Mouse (Mus musculus) heart, embryonic 12.5 days (tissue): ENCODE data around the gene Slc34a1. TPM values are rescaled to one million over a fixed set of nuclear protein-coding genes. Genes with fewer than 3 reads are reported as not detected.
A peak's percentile ranks its signal among the peaks of the same experiment; 100 is the strongest.

Experiments
- ATAC-seq: fragments of 200-750 bp; cut with Nextera tagmentation; 2 replicates; pipeline ENCODE4 v1.8.0; 2017; ENCODE audit warnings: moderate TSS enrichment, moderate library complexity; ENCODE audit not compliant: insufficient number of reproducible peaks, low FRiP score
- H3K27ac ChIP-seq: fragments of 300-500 bp; sonication (generic); 2 replicates; pipeline ENCODE4 v1.5.1; 2016; ENCODE audit warnings: mild to moderate bottlenecking, moderate library complexity; ENCODE audit not compliant: poor library complexity, severe bottlenecking
- H3K27me3 ChIP-seq: fragments of 300-500 bp; sonication (generic); replicated peaks from 2 replicates; pipeline ENCODE4 v1.6.1; 2016; ENCODE audit warnings: mild to moderate bottlenecking, moderate library complexity
- H3K36me3 ChIP-seq: fragments of 300-500 bp; sonication (generic); 2 replicates; pipeline ENCODE4 v1.6.1; 2016; ENCODE audit warnings: mild to moderate bottlenecking, moderate library complexity
- H3K4me1 ChIP-seq: fragments of 300-500 bp; sonication (generic); replicated peaks from 2 replicates; pipeline ENCODE4 v1.6.1; 2016; ENCODE audit warnings: mild to moderate bottlenecking
- H3K4me2 ChIP-seq: fragments of 300-500 bp; sonication (generic); 2 replicates; pipeline ENCODE4 v1.6.1; 2016; ENCODE audit warnings: mild to moderate bottlenecking, moderate library complexity
- H3K4me3 ChIP-seq: fragments of 300-500 bp; sonication (generic); 2 replicates; pipeline ENCODE4 v1.5.1; 2016; ENCODE audit warnings: mild to moderate bottlenecking
- H3K9ac ChIP-seq: fragments of 300-500 bp; sonication (generic); 2 replicates; pipeline ENCODE4 v1.6.1; 2016; ENCODE audit warnings: mild to moderate bottlenecking, moderate library complexity
- H3K9me3 ChIP-seq: fragments of 300-500 bp; sonication (generic); replicated peaks from 2 replicates; pipeline ENCODE4 v1.6.1; 2016; ENCODE audit warnings: mild to moderate bottlenecking, moderate library complexity
- WGBS: fragments of 180-500 bp; shearing (Covaris S2); methylation state at CpG from one replicate; pipeline ENCODE4 v1.1.7; 2016; 5-methylcytosine and 5-hydroxymethylcytosine counted together
- polyA plus RNA-seq: library from polyadenylated mRNA; unstranded; fragments of >200 nt; fragmentation: Nextera tagmentation; extraction: Ambion mirVana; gene quantifications from 2 replicates; pipeline ENCODE4 v1.2.1, GENCODE M21; 2016

Slc34a1 gene
- polyA plus RNA-seq, 1 experiment from 2014 or later = not detected

DNA sequence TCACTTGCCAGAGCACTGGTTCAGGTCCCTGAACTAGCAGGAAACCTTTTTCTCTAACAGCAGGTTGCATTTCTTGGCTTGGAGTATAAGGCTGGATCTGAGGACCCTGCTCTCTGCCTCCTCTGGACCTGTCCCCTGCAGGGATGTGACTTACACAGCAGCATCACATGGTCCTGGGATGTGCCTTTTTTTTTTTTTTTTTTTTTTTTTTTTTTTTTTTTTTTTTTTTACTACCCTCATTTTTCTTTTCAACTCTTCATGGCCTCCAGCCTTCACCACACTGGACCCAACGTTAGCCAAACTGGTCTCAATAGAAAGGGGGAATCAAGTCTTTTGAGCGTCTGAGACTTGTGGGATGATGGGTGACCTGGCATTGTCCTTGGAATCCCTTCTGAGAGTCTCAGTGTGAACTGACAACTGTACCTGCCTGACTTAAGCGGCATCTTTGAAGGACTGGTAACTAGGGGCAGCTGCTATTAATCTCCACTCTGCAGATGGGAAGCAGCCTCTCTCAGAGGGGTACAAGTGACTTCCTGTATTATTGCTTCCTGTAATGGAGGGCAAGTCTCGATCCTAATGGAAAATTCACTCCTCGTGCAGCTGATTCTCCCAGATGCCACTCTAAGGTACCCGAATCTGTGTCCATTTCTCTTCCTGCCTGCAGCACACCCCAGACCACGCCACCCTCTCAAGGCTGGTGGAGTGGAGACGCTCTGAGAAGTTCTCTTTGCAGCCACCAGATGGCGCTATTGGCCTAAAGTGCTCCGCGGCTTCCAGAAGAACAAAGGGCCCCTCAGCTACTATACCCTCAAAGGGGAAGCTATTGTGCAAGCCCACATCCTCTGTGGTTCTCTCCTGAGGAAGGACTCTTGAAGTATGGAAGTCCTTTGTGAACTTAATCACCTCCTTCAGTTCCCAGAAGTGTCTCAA is 7.1 kb downstream of the Slc34a1 start:
- no peak overlapping the region for H3K9ac ChIP-seq
- no peaks in the 10 kb centered on the region for H3K4me1 ChIP-seq
- WGBS = 13% methylated on average over 11 of the region's 11 CpGs
- peaks cover 85% of the 10 kb centered on the region for H3K27me3 ChIP-seq
- H3K36me3 ChIP-seq = no peaks in the 10 kb centered on the region
- ATAC-seq = peak; percentile 63
- no peak overlapping the region for H3K4me3 ChIP-seq
- H3K9me3 ChIP-seq = no peaks in the 10 kb centered on the region
- H3K4me2 ChIP-seq = 0 out of 2 replicates have a peak overlapping the region, but pooled peaks have one; percentile 15
- no peak overlapping the region for H3K27ac ChIP-seq

GRCm38 (mm10) chr13:55405783-55406390 is 7.9 kb downstream of the Slc34a1 start:
- no peak overlapping the region for H3K4me2 ChIP-seq
- no peak overlapping the region for H3K27ac ChIP-seq
- no peak overlapping the region for H3K9ac ChIP-seq

GRCm38 (mm10) chr13:55407341-55407740 is 9.4 kb downstream of the Slc34a1 start:
- no peak overlapping the region for H3K4me2 ChIP-seq
- no peaks in the 10 kb centered on the region for H3K4me1 ChIP-seq
- H3K27me3 ChIP-seq = peaks cover 85% of the 10 kb centered on the region
- no peak overlapping the region for H3K4me3 ChIP-seq
- H3K9me3 ChIP-seq = no peaks in the 10 kb centered on the region
- no peak overlapping the region for H3K9ac ChIP-seq
- H3K36me3 ChIP-seq = no peaks in the 10 kb centered on the region
- WGBS = 80% methylated on average over 4 of the region's 4 CpGs
- ATAC-seq = no peak
- H3K27ac ChIP-seq = no peak overlapping the region

More at GRCm38 (mm10) chr13:55405783-55406390, 7.9 kb downstream of the Slc34a1 start:
- Histone ChIP-seq H3K36me3 (no peaks in the 10 kb centered on the region), H3K9me3 (no peaks in the 10 kb centered on the region), H3K4me1 (no peaks in the 10 kb centered on the region), H3K4me3 (no peak overlapping the region), H3K27me3 (peaks cover 84% of the 10 kb centered on the region)
- 60% methylated on average over 13 of the region's 13 CpGs for WGBS
- ATAC-seq = no peak

DNA sequence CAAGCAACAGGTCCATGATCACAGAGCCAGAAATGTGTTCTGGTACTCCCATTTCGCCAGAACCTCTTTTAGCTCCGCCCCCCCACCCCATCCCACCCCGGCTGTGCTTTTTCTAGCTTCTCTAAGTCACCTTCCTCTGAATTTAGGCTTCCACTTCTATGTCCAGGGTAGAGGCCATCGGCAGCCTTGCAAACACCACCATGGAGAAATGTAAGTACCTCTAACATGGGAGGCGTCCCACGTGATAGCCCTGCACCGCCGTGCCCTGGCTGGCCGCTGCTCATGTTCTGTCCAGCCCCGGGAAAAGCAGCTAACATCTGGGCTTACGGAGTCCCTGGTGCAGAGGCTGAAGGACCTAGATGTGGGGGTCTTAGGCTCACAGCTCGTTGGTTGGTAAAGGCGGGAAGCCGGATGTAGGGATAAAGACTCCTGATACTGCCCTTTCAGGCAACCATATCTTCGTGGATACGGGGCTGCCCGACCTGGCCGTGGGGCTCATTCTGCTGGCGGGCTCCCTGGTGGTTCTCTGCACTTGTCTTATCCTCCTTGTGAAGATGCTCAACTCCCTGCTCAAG is 10.6 kb downstream of the Slc34a1 start:
- Histone ChIP-seq H3K27ac (no peak overlapping the region), H3K9ac (no peak overlapping the region), H3K27me3 (peaks cover 83% of the 10 kb centered on the region), H3K4me3 (no peak overlapping the region), H3K4me2 (no peak overlapping the region), H3K36me3 (no peaks in the 10 kb centered on the region), H3K9me3 (no peaks in the 10 kb centered on the region), H3K4me1 (no peaks in the 10 kb centered on the region)
- 78% methylated on average over 19 of the region's 19 CpGs for WGBS
- ATAC-seq = no peak

- no peak for ATAC-seq
- Histone ChIP-seq H3K9ac (no peak overlapping the region), H3K4me3 (no peak overlapping the region), H3K4me1 (peaks cover 7% of the 10 kb centered on the region), H3K9me3 (no peaks in the 10 kb centered on the region), H3K27ac (no peak overlapping the region), H3K4me2 (no peak overlapping the region), H3K36me3 (no peaks in the 10 kb centered on the region), H3K27me3 (peaks cover 77% of the 10 kb centered on the region)
- 67% methylated on average over 7 of the region's 7 CpGs for WGBS
Measured at GRCm38 (mm10) chr13:55411826-55412225, 13.8 kb downstream of the Slc34a1 start.

- no peak overlapping the region for H3K4me2 ChIP-seq
- H3K4me1 ChIP-seq = peaks cover 7% of the 10 kb centered on the region
- WGBS = 76% methylated on average over 13 of the region's 13 CpGs
- no peaks in the 10 kb centered on the region for H3K36me3 ChIP-seq
- H3K4me3 ChIP-seq = no peak overlapping the region
- no peak overlapping the region for H3K27ac ChIP-seq
- peaks cover 77% of the 10 kb centered on the region for H3K27me3 ChIP-seq
- no peak overlapping the region for H3K9ac ChIP-seq
- no peak for ATAC-seq
- H3K9me3 ChIP-seq = no peaks in the 10 kb centered on the region
Measured at GRCm38 (mm10) chr13:55412643-55413307, 14.8 kb downstream of the Slc34a1 start.

GRCm38 (mm10) chr13:55413333-55413732 is 15.3 kb downstream of the Slc34a1 start:
- no peak for ATAC-seq
- Histone ChIP-seq H3K9me3 (no peaks in the 10 kb centered on the region), H3K27me3 (peaks cover 77% of the 10 kb centered on the region), H3K4me1 (peaks cover 7% of the 10 kb centered on the region), H3K4me3 (no peak overlapping the region), H3K4me2 (no peak overlapping the region), H3K36me3 (no peaks in the 10 kb centered on the region), H3K27ac (no peak overlapping the region), H3K9ac (no peak overlapping the region)
- 72% methylated on average over 12 of the region's 12 CpGs for WGBS

- Histone ChIP-seq H3K4me1 (peaks cover 7% of the 10 kb centered on the region), H3K36me3 (no peaks in the 10 kb centered on the region), H3K27ac (no peak within 1 kb of the TSS), H3K27me3 (peaks cover 79% of the 10 kb centered on the region), H3K9me3 (no peaks in the 10 kb centered on the region), H3K4me2 (peak within 1 kb of the TSS; percentile 63), H3K4me3 (peak within 1 kb of the TSS; percentile 32), H3K9ac (peak within 1 kb of the TSS; percentile 34; the same call in 1 of the 2 replicates)
- WGBS = 13% methylated on average over 41 of the region's 41 CpGs
- no peak for ATAC-seq
Measured at GRCm38 (mm10) chr13:55414743-55415380, 16.9 kb downstream of the Slc34a1 start, which contains the start of gene Pfn3. Gene Pfn3 (minus strand): TSS chr13:55415232.

DNA sequence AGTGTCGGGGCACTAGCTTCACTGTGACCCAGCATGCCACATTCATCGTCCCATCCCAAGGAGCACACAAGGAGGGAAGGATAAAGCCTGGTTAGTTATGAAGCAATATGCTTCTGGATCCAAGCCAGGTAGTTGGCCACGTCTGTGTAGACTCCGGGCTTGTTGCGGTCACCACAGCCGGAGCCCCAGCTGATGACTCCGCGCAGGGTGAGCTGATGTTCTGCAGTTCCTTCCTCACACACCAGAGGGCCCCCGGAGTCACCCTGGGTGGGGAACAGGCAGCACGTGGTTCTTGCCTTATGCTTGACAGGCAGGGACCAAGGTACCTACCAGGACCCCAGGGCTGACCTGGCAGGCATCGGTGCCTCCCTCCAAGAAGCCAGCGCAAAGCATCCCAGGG is 20.0 kb downstream of the Slc34a1 start:
- H3K4me3 ChIP-seq = no peak overlapping the region
- WGBS = 13% methylated on average over 12 of the region's 12 CpGs
- peaks cover 84% of the 10 kb centered on the region for H3K27me3 ChIP-seq
- ATAC-seq = peak; percentile 63; the same call in 1 of the 2 replicates
- H3K27ac ChIP-seq = no peak overlapping the region
- H3K4me1 ChIP-seq = peaks cover 16% of the 10 kb centered on the region
- no peak overlapping the region for H3K9ac ChIP-seq
- H3K9me3 ChIP-seq = no peaks in the 10 kb centered on the region
- no peaks in the 10 kb centered on the region for H3K36me3 ChIP-seq
- H3K4me2 ChIP-seq = no peak overlapping the region

GRCm38 (mm10) chr13:55419142-55419541 is 21.2 kb downstream of the Slc34a1 start:
- Histone ChIP-seq H3K9me3 (no peaks in the 10 kb centered on the region), H3K4me2 (no peak overlapping the region), H3K27ac (no peak overlapping the region), H3K4me1 (peaks cover 16% of the 10 kb centered on the region), H3K36me3 (no peaks in the 10 kb centered on the region), H3K27me3 (peaks cover 77% of the 10 kb centered on the region), H3K4me3 (no peak overlapping the region), H3K9ac (no peak overlapping the region)
- WGBS = 73% methylated on average over 5 of the region's 5 CpGs
- no peak for ATAC-seq
